Mouse (Mus musculus): ENCODE results near the gene Mtss1l. TPM values are rescaled to one million over a fixed set of nuclear protein-coding genes. Genes with fewer than 3 reads are reported as not detected.

Gene Mtss1l
- total RNA-seq, 2 experiments from 2014 or later, result 51.6 to 53.3 TPM

GRCm38 (mm10) chr8:110731346-110731859 lies 10.1 kb downstream of the Mtss1l start:
- DNase-seq (ENCODE audit: low spot score in 2 of 2), result no peak

GRCm38 (mm10) chr8:110733036-110733435 lies 11.8 kb downstream of the Mtss1l start:
- no peak for DNase-seq (ENCODE audit: low spot score in 2 of 2)

GRCm38 (mm10) chr8:110738591-110739195 lies 17.4 kb downstream of the Mtss1l start:
- DNase-seq (ENCODE audit: low spot score in 2 of 2), result no peak

- no peak for DNase-seq (ENCODE audit: low spot score in 2 of 2)
These were observed 19.4 kb downstream of the Mtss1l start for GRCm38 (mm10) chr8:110740629-110741175.

GRCm38 (mm10) chr8:110741816-110742451 lies 20.7 kb downstream of the Mtss1l start:
- DNase-seq (ENCODE audit: low spot score in 2 of 2), result no peak

GRCm38 (mm10) chr8:110742452-110742818 lies 21.2 kb downstream of the Mtss1l start:
- no peak for DNase-seq (ENCODE audit: low spot score in 2 of 2)

GRCm38 (mm10) chr8:110745162-110745561 lies 23.9 kb downstream of the Mtss1l start:
- no peak for DNase-seq (ENCODE audit: low spot score in 2 of 2)

GRCm38 (mm10) chr8:110746661-110747060 lies 25.4 kb downstream of the Mtss1l start:
- DNase-seq (ENCODE audit: low spot score in 2 of 2), result no peak

- DNase-seq (ENCODE audit: low spot score in 2 of 2), result no peak
These were observed 28.4 kb downstream of the Mtss1l start for GRCm38 (mm10) chr8:110749500-110750170.

GRCm38 (mm10) chr8:110750269-110750668 lies 29.0 kb downstream of the Mtss1l start:
- no peak for DNase-seq (ENCODE audit: low spot score in 2 of 2)

GRCm38 (mm10) chr8:110751490-110751889 lies 30.2 kb downstream of the Mtss1l start:
- DNase-seq (ENCODE audit: low spot score in 2 of 2), result no peak

- no peak for DNase-seq (ENCODE audit: low spot score in 2 of 2)
These were observed 33.4 kb downstream of the Mtss1l start for GRCm38 (mm10) chr8:110754713-110755112.

GRCm38 (mm10) chr8:110755511-110756170 lies 34.4 kb downstream of the Mtss1l start:
- no peak for DNase-seq (ENCODE audit: low spot score in 2 of 2)

- no peak for DNase-seq (ENCODE audit: low spot score in 2 of 2)
These were observed 34.9 kb downstream of the Mtss1l start for GRCm38 (mm10) chr8:110756196-110756595.

GRCm38 (mm10) chr8:110760280-110760940 lies 39.1 kb downstream of the Mtss1l start:
- no peak for DNase-seq (ENCODE audit: low spot score in 2 of 2)

- no peak for DNase-seq (ENCODE audit: low spot score in 2 of 2)
These were observed 39.9 kb downstream of the Mtss1l start for GRCm38 (mm10) chr8:110761185-110761584.

- no peak for DNase-seq (ENCODE audit: low spot score in 2 of 2)
These were observed 40.7 kb downstream of the Mtss1l start for GRCm38 (mm10) chr8:110761988-110762387.

GRCm38 (mm10) chr8:110764671-110765070 lies 43.4 kb downstream of the Mtss1l start:
- no peak for DNase-seq (ENCODE audit: low spot score in 2 of 2)

GRCm38 (mm10) chr8:110767261-110767660 lies 46.0 kb downstream of the Mtss1l start:
- no peak for DNase-seq (ENCODE audit: low spot score in 2 of 2)

GRCm38 (mm10) chr8:110772452-110772851 lies 51.2 kb downstream of the Mtss1l start:
- no peak for DNase-seq (ENCODE audit: low spot score in 2 of 2)

- no peak for DNase-seq (ENCODE audit: low spot score in 2 of 2)
These were observed 52.8 kb downstream of the Mtss1l start for GRCm38 (mm10) chr8:110774047-110774446.
